Mouse (Mus musculus) left cerebral cortex, postnatal 25 days (tissue): Measurements from ENCODE around the gene Olfr1396. TPM values are rescaled to one million over a fixed set of nuclear protein-coding genes. Genes with fewer than 3 reads are reported as not detected.
"Not testable (repeated sequence)": the region's sequence is repeated elsewhere in the genome, so short reads cannot be mapped to it uniquely, and the experiment has no call there.

ENCODE experiments used
- DNase-seq, 2 experiments: peaks; one replicate each; pipeline ENCODE4 v3.0.0; 2022; ENCODE audit warnings: low spot score in 2 of 2, mixed read lengths in 1 of 2
- intact Hi-C: fragments of 180-260 bp; cut with DNase I; formaldehyde crosslinking; loops from one replicate; pipeline ENCODE4 v1.15.1; 2025
- total RNA-seq, 2 experiments: library from RNA; stranded (reverse); gene quantifications; 2 replicates each; pipeline ENCODE4 v1.2.3; 2021

The Olfr1396 gene
- total RNA-seq, 2 experiments from 2014 or later: not detected

GRCm38 (mm10) chr11:49063713-49064469 lies 50.8 kb downstream of the Olfr1396 start, which contains the start of gene Tgtp2:
Tgtp2 (minus strand) TSS chr11:49064206.
- DNase-seq, intact Hi-C loops: not testable (repeated sequence)

GRCm38 (mm10) chr11:49061865-49062264 lies 52.8 kb downstream of the Olfr1396 start:
- not testable (repeated sequence) for DNase-seq

DNA sequence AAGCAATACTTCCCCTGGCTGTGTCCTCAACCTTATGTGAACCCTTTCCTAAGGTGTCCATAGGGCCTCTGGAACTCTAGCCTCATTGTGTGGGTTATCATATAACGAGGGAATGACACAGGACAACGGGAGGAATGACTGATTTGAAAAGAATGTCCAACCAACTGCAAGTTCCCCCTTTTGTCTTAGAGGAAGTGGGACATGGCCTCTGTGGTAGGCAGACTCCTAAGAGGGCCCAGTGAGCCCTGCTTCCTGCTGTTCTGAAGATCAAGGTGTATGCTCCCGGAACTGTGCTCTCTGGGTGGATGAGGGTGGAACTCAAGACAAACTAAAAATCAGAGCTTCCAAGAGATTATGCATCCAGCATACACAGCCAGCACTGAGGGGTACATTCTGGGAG lies 54.6 kb downstream of the Olfr1396 start:
- DNase-seq, intact Hi-C loops: not testable (repeated sequence)

More at GRCm38 (mm10) chr11:49061865-49062264, 52.8 kb downstream of the Olfr1396 start:
- intact Hi-C loops: not testable (repeated sequence)

Other genes with a start within 250 kb of the Olfr1396 start
- 1 to 10 TPM; 4.6 to 5.0 TPM for gene Irgm1, start 243.2 kb downstream of the Olfr1396 start, total RNA-seq
- under 1 TPM; 0.34 to 0.39 TPM for gene Gm5431, start 212.7 kb downstream of the Olfr1396 start, total RNA-seq
- under 1 TPM; 0.48 to 0.69 TPM for gene Psme2b, start 168.7 kb downstream of the Olfr1396 start, total RNA-seq
- gene Olfr56, start 136.0 kb downstream of the Olfr1396 start, total RNA-seq: not detected
- gene 9930111J21Rik1, start 135.5 kb downstream of the Olfr1396 start, total RNA-seq: under 1 TPM; 0.73 to 0.82 TPM
- under 1 TPM; 0.09 to 0.11 TPM for gene Gm12185, start 122.6 kb downstream of the Olfr1396 start, total RNA-seq
- under 1 TPM in 1 of 2 experiments, not detected in 1; 0.50 TPM for gene Tgtp1, start 120.7 kb downstream of the Olfr1396 start, total RNA-seq
- gene 9930111J21Rik2, start 63.6 kb downstream of the Olfr1396 start, total RNA-seq: 1 to 10 TPM in 1 of 2 experiments, under 1 TPM in 1; 0.89 to 1.4 TPM
- gene Tgtp2, start 50.7 kb downstream of the Olfr1396 start, total RNA-seq: under 1 TPM in 1 of 2 experiments, not detected in 1; 0.21 TPM
- under 1 TPM; 0.34 to 0.78 TPM for gene Ifi47, start 38.3 kb downstream of the Olfr1396 start, total RNA-seq
- not detected for gene Olfr1395, start 27.4 kb upstream of the Olfr1396 start, total RNA-seq
- not detected for gene Olfr1394, start 39.5 kb upstream of the Olfr1396 start, total RNA-seq
- under 1 TPM in 1 of 2 experiments, not detected in 1; 0.07 TPM for gene Btnl9, start 72.3 kb upstream of the Olfr1396 start, total RNA-seq
- 10 to 100 TPM; 51.8 to 58.5 TPM for gene Zfp62, start 88.4 kb upstream of the Olfr1396 start, total RNA-seq
- gene Mgat1, start 129.3 kb upstream of the Olfr1396 start, total RNA-seq: 10 to 100 TPM; 69.0 to 79.2 TPM
- gene Olfr1393, start 163.4 kb upstream of the Olfr1396 start, total RNA-seq: under 1 TPM; 0.23 to 0.34 TPM
- gene Olfr1392, start 170.4 kb upstream of the Olfr1396 start, total RNA-seq: under 1 TPM in 1 of 2 experiments, not detected in 1; 0.14 TPM
- gene Olfr10, start 189.9 kb upstream of the Olfr1396 start, total RNA-seq: not detected
- not detected for gene Olfr1391, start 207.9 kb upstream of the Olfr1396 start, total RNA-seq
- not detected for gene Olfr1390, start 220.3 kb upstream of the Olfr1396 start, total RNA-seq